Mouse (Mus musculus) erythroblast, embryonic 14.5 days (primary cell): Measurements from ENCODE around the gene Gm49368.

Experiments used
- GATA1 ChIP-seq: IDR thresholded peaks from 2 replicates; pipeline ENCODE4 v1.6.1; 2012; ENCODE audit warnings: low read length, inconsistent platforms, mixed read lengths
- TAL1 ChIP-seq: IDR thresholded peaks from 3 replicates; pipeline ENCODE4 v1.6.1; 2012; ENCODE audit warnings: low read length, inconsistent platforms, mixed read lengths

DNA sequence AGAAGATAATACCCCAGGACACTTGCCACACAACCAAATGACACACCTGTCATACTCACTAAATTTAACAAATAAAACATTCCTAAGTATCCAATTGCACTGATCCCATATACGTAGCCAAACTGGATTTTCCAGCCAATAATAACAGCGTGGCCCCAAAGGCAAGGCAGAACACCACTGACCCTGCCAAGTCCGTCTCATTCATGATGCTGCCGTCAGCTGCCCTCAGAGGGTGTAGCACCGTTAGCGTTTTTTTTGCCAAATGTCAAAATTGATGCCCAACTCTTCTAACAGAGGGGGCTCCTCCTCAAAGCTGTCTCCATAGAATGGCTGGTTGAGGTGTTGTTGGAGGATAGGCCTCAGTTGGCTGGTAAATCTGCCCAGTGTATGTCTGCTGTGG lies 45.8 kb upstream of the Gm49368 start:
- TF ChIP-seq GATA1 (no peak), TAL1 (no peak)
